Comparison of ENCODE assay signal across 10 mouse cellular contexts in the genomic region with DNA sequence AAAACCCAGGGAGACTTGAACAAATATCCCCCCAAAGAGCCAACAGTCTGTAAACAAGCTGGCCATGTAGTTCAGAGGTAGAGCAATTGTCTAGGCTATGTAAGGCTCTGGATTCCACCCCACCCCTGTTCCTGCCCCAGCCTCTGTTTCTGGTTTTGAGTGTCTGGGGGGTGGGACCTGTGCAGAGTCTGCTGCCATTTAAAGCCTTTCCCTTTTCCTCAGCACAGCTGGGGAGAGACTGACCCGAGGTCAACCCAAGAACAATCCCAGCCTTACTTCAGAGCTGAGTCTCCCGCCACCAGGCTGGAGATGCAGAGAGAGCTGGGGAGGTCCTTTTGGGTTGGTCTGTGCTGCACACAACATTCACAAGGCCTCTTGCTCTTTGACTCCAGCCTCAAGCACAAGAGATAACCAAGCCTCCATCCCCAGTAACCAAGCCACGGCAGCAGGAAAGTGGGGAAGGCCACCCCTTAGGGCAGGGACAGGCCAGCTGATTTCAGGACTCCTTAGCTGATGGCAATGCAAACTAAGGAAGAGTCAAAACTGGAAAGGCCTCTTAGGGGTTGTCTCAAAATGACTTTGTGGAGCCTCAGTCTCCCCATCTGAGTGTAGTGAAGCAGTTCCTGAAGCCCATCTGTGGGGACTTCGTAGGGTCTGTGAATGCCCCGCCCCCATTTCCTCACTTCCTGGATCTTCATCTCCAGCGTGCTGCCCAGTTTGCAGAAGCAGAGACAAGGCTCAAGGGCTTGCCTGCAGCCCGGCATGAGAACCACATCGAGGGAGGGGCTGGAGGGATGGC. TPM values are rescaled to one million over a fixed set of nuclear protein-coding genes. Genes with fewer than 3 reads are reported as not detected.
DNase-seq lines count a peak whose midpoint lies in the region; ATAC-seq lines count a peak whose summit lies in the region.
"Had no signal": no experiment of that assay in that cellular context is flagged by ENCODE, and none has a peak within 500 bp of the region (broad histone marks: within the 10 kb centered on the region; RNA-seq: fewer than 3 reads in every experiment).

No protein-coding gene starts in this region.

- H3K36me3 ChIP-seq in intestine, embryonic 15.5 days = no peaks in the 10 kb centered on the region
- no peaks in the 10 kb centered on the region for H3K36me3 ChIP-seq in intestine, embryonic 16.5 days (ENCODE audit: control insufficient read depth, insufficient read depth, low read length)

- ATAC-seq in intestine, embryonic 15.5 days = peak; percentile 12; the same call in 1 of the 2 replicates
- no peak for ATAC-seq in intestine, embryonic 16.5 days

- H3K4me2 ChIP-seq in intestine, embryonic 15.5 days (replicated peaks) = no peak overlapping the region
- H3K4me2 ChIP-seq in intestine, embryonic 16.5 days (ENCODE audit: low read depth, low read length) = no peak overlapping the region

- peak; percentile 43 for DNase-seq in A20 (ENCODE audit: low read depth, low spot score)
- peak; percentile 60 for DNase-seq in NIH3T3 (ENCODE audit: low read depth)
- DNase-seq in induced T-regulatory cell, adult 2 months (ENCODE audit: low read depth) = peak; percentile 58
- DNase-seq in urinary bladder, adult 18-20 months (ENCODE audit: low spot score in 2 of 2) = no peak
- DNase-seq in cerebellum, adult 11-12 months = no peak
- DNase-seq in cerebellum, adult 9-10 months = no peak
- DNase-seq: right cerebral cortex, postnatal 14 days had no signal

- H3K4me3 ChIP-seq in intestine, embryonic 15.5 days (replicated peaks) = no peak overlapping the region
- no peak overlapping the region for H3K4me3 ChIP-seq in intestine, embryonic 16.5 days (ENCODE audit: low read length)
- H3K4me3 ChIP-seq: myocyte had no signal

- H3K27me3 ChIP-seq in intestine, embryonic 15.5 days (replicated peaks) = no peaks in the 10 kb centered on the region
- H3K27me3 ChIP-seq in intestine, embryonic 16.5 days (replicated peaks; ENCODE audit: control insufficient read depth, insufficient read depth, low read length) = no peaks in the 10 kb centered on the region

- H3K9ac ChIP-seq in intestine, embryonic 15.5 days = no peak overlapping the region
- H3K9ac ChIP-seq in intestine, embryonic 16.5 days (ENCODE audit: low read depth, low read length) = no peak overlapping the region

- WGBS in intestine, embryonic 15.5 days = 44% methylated on average over 8 of the region's 8 CpGs
- whole genome bisulfite sequencing in intestine, embryonic 16.5 days = 46% methylated on average over 8 of the region's 8 CpGs

- no peaks in the 10 kb centered on the region for H3K9me3 ChIP-seq in intestine, embryonic 15.5 days
- H3K9me3 ChIP-seq in intestine, embryonic 16.5 days (ENCODE audit: control insufficient read depth, low read length) = no peaks in the 10 kb centered on the region

- H3K4me1 ChIP-seq in intestine, embryonic 15.5 days (replicated peaks) = 0 out of 2 replicates have a peak, but pooled peaks cover 4% of the 10 kb centered on the region
- 0 out of 2 replicates have a peak, but pooled peaks cover 7% of the 10 kb centered on the region for H3K4me1 ChIP-seq in intestine, embryonic 16.5 days (ENCODE audit: control insufficient read depth, insufficient read depth, low read length)

- H3K27ac ChIP-seq in intestine, embryonic 15.5 days = no peak overlapping the region
- no peak overlapping the region for H3K27ac ChIP-seq in intestine, embryonic 16.5 days (ENCODE audit: low read length)

RNA-seq across cellular contexts. Expression of gene Ddit4, which starts 15.4 kb away (rescaled TPM):
- polyA plus RNA-seq in intestine, embryonic 15.5 days (2015; fragmentation: Nextera tagmentation; extraction: Ambion mirVana) = 35.4 and 35.7 TPM in 2 replicates
- polyA plus RNA-seq in intestine, embryonic 16.5 days (2015; fragmentation: Nextera tagmentation; extraction: Ambion mirVana) = 28.6 and 33.1 TPM in 2 replicates

RNA-seq across cellular contexts. Expression of gene Dnajb12, which starts 56.9 kb away (rescaled TPM):
- polyA plus RNA-seq in intestine, embryonic 15.5 days (2015; fragmentation: Nextera tagmentation; extraction: Ambion mirVana) = 24.5 and 25.2 TPM in 2 replicates
- polyA plus RNA-seq in intestine, embryonic 16.5 days (2015; fragmentation: Nextera tagmentation; extraction: Ambion mirVana) = 26.6 and 27.6 TPM in 2 replicates

Comparison
In these comparisons a context has a peak if more than half of its experiments do, and no peak if none do; other contexts are left out.
1. DNase-seq: peak in A20 (single experiment), NIH3T3 (single experiment) and induced T-regulatory cell, adult 2 months (single experiment); none in urinary bladder, adult 18-20 months (0 of 2), cerebellum, adult 11-12 months (single experiment) and cerebellum, adult 9-10 months (single experiment).